20 mouse cellular contexts compared by ENCODE assay signal in the genomic region with DNA sequence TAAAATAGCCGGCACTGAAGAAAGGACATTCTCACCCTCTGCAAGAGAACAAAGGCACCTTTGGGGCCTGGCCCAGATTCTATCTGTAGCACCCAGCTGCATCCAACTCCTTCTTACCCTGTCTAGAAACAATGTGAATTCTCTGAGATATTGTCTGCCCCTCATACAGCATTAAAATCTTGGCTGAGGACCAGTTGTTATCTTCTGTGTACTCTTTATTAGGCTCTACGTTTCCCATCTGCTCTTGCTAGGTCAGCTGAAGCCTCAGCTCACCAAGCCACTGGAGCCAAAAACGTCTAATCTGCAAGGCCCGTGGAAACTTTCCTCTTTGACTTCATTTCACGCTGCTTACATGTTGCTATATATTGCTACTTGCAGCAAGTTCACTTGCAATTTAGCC.
DNase-seq lines count a peak whose midpoint lies in the region; ATAC-seq and TF ChIP-seq lines count a peak whose summit lies in the region.
"Had no signal": no experiment of that assay in that cellular context is flagged by ENCODE, and none has a peak within 500 bp of the region (broad histone marks: within the 10 kb centered on the region; RNA-seq: fewer than 3 reads in every experiment).

No protein-coding gene starts in this region.

- H3K4me3 ChIP-seq in heart, postnatal 0 days (ENCODE audit: low read depth, low read length): no peak overlapping the region
- H3K4me3 ChIP-seq in lung, embryonic 16.5 days (ENCODE audit: low read length): no peak overlapping the region
- H3K4me3 ChIP-seq: erythroblast, embryonic 14.5 days; forebrain, embryonic 15.5 days; layer of hippocampus, adult 2 months; lung, embryonic 15.5 days; midbrain, embryonic 15.5 days; neural tube, embryonic 12.5 days had no signal

- H3K27me3 ChIP-seq in heart, postnatal 0 days (ENCODE audit: control insufficient read depth, insufficient read depth, low read length): no peaks in the 10 kb centered on the region
- H3K27me3 ChIP-seq in lung, embryonic 16.5 days (ENCODE audit: control insufficient read depth, insufficient read depth, low read depth, low read length): no peaks in the 10 kb centered on the region
- H3K27me3 ChIP-seq: forebrain, embryonic 15.5 days; lung, embryonic 15.5 days; midbrain, embryonic 15.5 days; neural tube, embryonic 12.5 days had no signal

- WGBS in heart, postnatal 0 days: 12% methylated on average over 5 of the region's 5 CpGs
- 28% methylated on average over 5 of the region's 5 CpGs for WGBS in lung, embryonic 16.5 days

- no peak for TF ChIP-seq CTCF in heart, postnatal 0 days (IDR thresholded peaks at IDR 0.05; ENCODE audit: low read depth)

- 0 out of 2 replicates have a peak, but pooled peaks have one; percentile 41 for ATAC-seq in heart, postnatal 0 days (ENCODE audit: insufficient read depth, low read depth)
- ATAC-seq in lung, embryonic 16.5 days (ENCODE audit: low read depth): peak; percentile 67
- ATAC-seq in megakaryocyte-erythroid progenitor cell, adult 5-6 weeks (replicated peaks; ENCODE audit: low FRiP score, low TSS enrichment, poor library complexity, severe bottlenecking): peak; percentile 52; the same call in 1 of the 2 replicates
- ATAC-seq: forebrain, embryonic 15.5 days; intestine, postnatal 0 days; midbrain, embryonic 15.5 days had no signal

- no peak for TF ChIP-seq EP300 in heart, postnatal 0 days (IDR thresholded peaks at IDR 0.05; ENCODE audit: low read depth)

- H3K36me3 ChIP-seq in heart, postnatal 0 days (replicated peaks; ENCODE audit: control insufficient read depth, insufficient read depth, low read length): no peaks in the 10 kb centered on the region
- H3K36me3 ChIP-seq in lung, embryonic 16.5 days (ENCODE audit: control insufficient read depth, insufficient read depth, low read length): no peaks in the 10 kb centered on the region
- H3K36me3 ChIP-seq: forebrain, embryonic 15.5 days; lung, embryonic 15.5 days; midbrain, embryonic 15.5 days; neural tube, embryonic 12.5 days had no signal

- DNase-seq in cerebellum, adult 9-10 months: peak; percentile 52
- DNase-seq in cerebellum, postnatal 4 days (ENCODE audit: low spot score in 2 of 2): no peak
- DNase-seq in heart, postnatal 0 days (ENCODE audit: low spot score): peak; percentile 39
- no peak for DNase-seq in heart, adult 11 months
- DNase-seq in lung, adult 18-20 months: no peak
- DNase-seq: adrenal gland, adult 2 months; kidney, postnatal 10 days; thymus, postnatal 36 days had no signal

- no peak overlapping the region for H3K9ac ChIP-seq in heart, postnatal 0 days (replicated peaks; ENCODE audit: low read depth, low read length)
- H3K9ac ChIP-seq in lung, embryonic 16.5 days (ENCODE audit: low read length): no peak overlapping the region
- H3K9ac ChIP-seq: forebrain, embryonic 15.5 days; hindbrain, embryonic 14.5 days; lung, embryonic 15.5 days; midbrain, embryonic 15.5 days; neural tube, embryonic 12.5 days had no signal

- H3K27ac ChIP-seq in heart, postnatal 0 days (ENCODE audit: low read depth): no peak overlapping the region
- no peak overlapping the region for H3K27ac ChIP-seq in lung, embryonic 16.5 days (ENCODE audit: low read length)
- H3K27ac ChIP-seq: forebrain, embryonic 15.5 days; hindbrain, embryonic 14.5 days; layer of hippocampus, adult 2 months; lung, embryonic 15.5 days; midbrain, embryonic 15.5 days; neural tube, embryonic 12.5 days; stomach, postnatal 0 days had no signal

- H3K4me1 ChIP-seq in heart, postnatal 0 days (ENCODE audit: control insufficient read depth, insufficient read depth): peaks cover 15% of the 10 kb centered on the region
- 0 out of 2 replicates have a peak, but pooled peaks cover 7% of the 10 kb centered on the region for H3K4me1 ChIP-seq in lung, embryonic 16.5 days (replicated peaks; ENCODE audit: control insufficient read depth, insufficient read depth, low read length)
- H3K4me1 ChIP-seq: forebrain, embryonic 15.5 days; midbrain, embryonic 15.5 days; neural tube, embryonic 12.5 days had no signal

- H3K9me3 ChIP-seq in heart, postnatal 0 days (replicated peaks; ENCODE audit: control insufficient read depth, low read length): no peaks in the 10 kb centered on the region
- no peaks in the 10 kb centered on the region for H3K9me3 ChIP-seq in lung, embryonic 16.5 days (ENCODE audit: control insufficient read depth, low read length)
- H3K9me3 ChIP-seq: forebrain, embryonic 15.5 days; lung, embryonic 15.5 days; midbrain, embryonic 15.5 days; neural tube, embryonic 12.5 days had no signal

- H3K4me2 ChIP-seq in heart, postnatal 0 days (ENCODE audit: low read depth, low read length): no peak overlapping the region
- no peak overlapping the region for H3K4me2 ChIP-seq in lung, embryonic 16.5 days (ENCODE audit: low read depth, low read length)
- H3K4me2 ChIP-seq: forebrain, embryonic 15.5 days; hindbrain, embryonic 14.5 days; liver, embryonic 11.5 days; lung, embryonic 15.5 days; midbrain, embryonic 15.5 days; neural tube, embryonic 12.5 days had no signal

Comparison
In these comparisons a context has a peak if more than half of its experiments do, and no peak if none do; other contexts are left out.
1. DNase-seq: peak in cerebellum, adult 9-10 months (single experiment) and heart, postnatal 0 days (single experiment); none in cerebellum, postnatal 4 days (0 of 2), heart, adult 11 months (single experiment) and lung, adult 18-20 months (0 of 2).
2. Peak in every context shown above with its lines, with median percentiles within 50 percentile points of each other: ATAC-seq.